ENCODE assay signal across 8 mouse cellular contexts in genomic region chr9:86449581-86449980, GRCm38 (mm10). TPM values are rescaled to one million over a fixed set of nuclear protein-coding genes. Genes with fewer than 3 reads are reported as not detected.
DNase-seq lines count a peak whose midpoint lies in the region; ATAC-seq lines count a peak whose summit lies in the region.

No protein-coding gene starts in this region.

- H3K9ac ChIP-seq in hindbrain, embryonic 14.5 days = no peak overlapping the region

- peaks cover 3% of the 10 kb centered on the region; the same call in 1 of the 2 replicates for H3K4me1 ChIP-seq in hindbrain, embryonic 14.5 days (replicated peaks; ENCODE audit: control insufficient read depth, insufficient read depth, low read length)
- peaks cover 35% of the 10 kb centered on the region for H3K4me1 ChIP-seq in midbrain, embryonic 10.5 days

- 11% methylated on average over 11 of the region's 11 CpGs for WGBS in hindbrain, embryonic 14.5 days
- 8% methylated on average over 11 of the region's 11 CpGs for WGBS in midbrain, embryonic 10.5 days

- H3K27me3 ChIP-seq in hindbrain, embryonic 14.5 days (ENCODE audit: control insufficient read depth, insufficient read depth, low read length) = no peaks in the 10 kb centered on the region
- H3K27me3 ChIP-seq in midbrain, embryonic 10.5 days (ENCODE audit: low read depth, poor library complexity, severe bottlenecking) = peaks cover 26% of the 10 kb centered on the region; the same call in 1 of the 2 replicates

- H3K27ac ChIP-seq in hindbrain, embryonic 14.5 days = no peak overlapping the region
- H3K27ac ChIP-seq in midbrain, embryonic 10.5 days (replicated peaks) = no peak overlapping the region

- H3K4me3 ChIP-seq in hindbrain, embryonic 14.5 days (replicated peaks; ENCODE audit: low read length) = no peak overlapping the region
- no peak overlapping the region for H3K4me3 ChIP-seq in midbrain, embryonic 10.5 days

- ATAC-seq in hindbrain, embryonic 14.5 days (ENCODE audit: low FRiP score) = peak; percentile 77

- H3K9me3 ChIP-seq in hindbrain, embryonic 14.5 days (ENCODE audit: control insufficient read depth, low read length) = 0 out of 2 replicates have a peak, but pooled peaks cover 7% of the 10 kb centered on the region
- no peaks in the 10 kb centered on the region for H3K9me3 ChIP-seq in midbrain, embryonic 10.5 days (replicated peaks)

- peak; percentile 54 for DNase-seq in WW6 (ENCODE audit: low read depth, low spot score)
- DNase-seq in cerebellum, postnatal 14 days = peak; percentile 93
- DNase-seq in frontal cortex, postnatal 14 days (ENCODE audit: low spot score in 2 of 2) = peak; percentile 41 to 75
- peak; percentile 92 for DNase-seq in hindbrain, embryonic 14.5 days (ENCODE audit: low spot score)
- DNase-seq in left cerebral cortex, adult 18-20 months (ENCODE audit: low spot score in 2 of 2) = peak; percentile 79 to 84
- peak; percentile 84 for DNase-seq in midbrain, embryonic 10.5 days (ENCODE audit: low spot score)
- DNase-seq in right cerebral cortex, postnatal 25 days = peak; percentile 65
- DNase-seq in urinary bladder, postnatal 4 days (ENCODE audit: low spot score in 2 of 2) = peak; percentile 49 to 83

- peak overlapping the region; percentile 14 for H3K4me2 ChIP-seq in hindbrain, embryonic 14.5 days (replicated peaks)

- H3K36me3 ChIP-seq in hindbrain, embryonic 14.5 days (replicated peaks; ENCODE audit: control insufficient read depth, insufficient read depth) = no peaks in the 10 kb centered on the region
- peaks cover 5% of the 10 kb centered on the region; the same call in 1 of the 2 replicates for H3K36me3 ChIP-seq in midbrain, embryonic 10.5 days

RNA-seq across cellular contexts. Expression of gene Ube2cbp, which starts 15.2 kb away (rescaled TPM):
- 7.4 and 7.6 TPM in 2 replicates for polyA plus RNA-seq in hindbrain, embryonic 14.5 days (2014; fragmentation: Nextera tagmentation; extraction: Ambion mirVana)
- 1 to 10 TPM; 5.7 to 7.3 TPM for total RNA-seq in left cerebral cortex, adult 18-20 months (2021)
- 6.6 and 9.1 TPM in 2 replicates for polyA plus RNA-seq in midbrain, embryonic 10.5 days (2016; fragmentation: Nextera tagmentation; extraction: Ambion mirVana)

RNA-seq across cellular contexts. Expression of gene Dop1a, which starts 17.4 kb away (rescaled TPM):
- 41.0 and 45.9 TPM in 2 replicates for polyA plus RNA-seq in hindbrain, embryonic 14.5 days (2014; fragmentation: Nextera tagmentation; extraction: Ambion mirVana)
- total RNA-seq in left cerebral cortex, adult 18-20 months (2021) = 10 to 100 TPM; 55.1 to 57.1 TPM
- polyA plus RNA-seq in midbrain, embryonic 10.5 days (2016; fragmentation: Nextera tagmentation; extraction: Ambion mirVana) = 6.7 and 10.1 TPM in 2 replicates
